ENCODE assay signal across 18 mouse cellular contexts in the genomic region with DNA sequence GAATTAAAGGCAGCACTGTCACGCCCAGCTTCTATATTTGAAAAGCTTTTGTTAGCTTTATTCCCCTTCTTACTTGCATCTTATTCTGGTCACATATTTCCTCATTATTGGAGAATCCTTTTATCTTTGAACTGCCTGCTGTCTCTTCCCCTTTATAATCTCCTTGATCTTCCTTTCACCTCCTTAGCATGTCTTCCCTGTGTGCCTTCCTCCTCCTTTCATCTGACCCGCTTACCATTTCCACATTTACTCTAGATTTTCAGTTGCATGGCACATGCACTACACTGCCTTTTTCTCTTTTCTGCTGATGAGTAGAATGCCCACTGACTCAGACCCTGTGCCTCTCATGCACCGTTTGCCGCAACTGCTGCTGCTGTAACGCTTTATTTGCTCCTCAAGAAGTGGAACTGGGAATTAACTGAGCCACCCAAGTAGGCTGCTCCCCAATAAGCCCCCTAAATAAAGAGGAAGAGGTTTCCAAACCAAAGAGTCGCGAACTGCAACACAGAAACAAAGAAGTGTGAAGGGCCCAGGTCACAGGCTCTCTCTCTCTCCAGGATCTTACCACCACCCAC. TPM values are rescaled to one million over a fixed set of nuclear protein-coding genes. Genes with fewer than 3 reads are reported as not detected.
DNase-seq lines count a peak whose midpoint lies in the region; ATAC-seq and TF ChIP-seq lines count a peak whose summit lies in the region.
"Had no signal": no experiment of that assay in that cellular context is flagged by ENCODE, and none has a peak within 500 bp of the region (broad histone marks: within the 10 kb centered on the region; RNA-seq: fewer than 3 reads in every experiment).

No protein-coding gene starts in this region.

- peaks cover 68% of the 10 kb centered on the region for H3K36me3 ChIP-seq in hindbrain, embryonic 12.5 days
- peaks cover 99% of the 10 kb centered on the region for H3K36me3 ChIP-seq in hindbrain, embryonic 10.5 days
- peaks cover 20% of the 10 kb centered on the region for H3K36me3 ChIP-seq in macrophage (ENCODE audit: inconsistent target)
- peaks cover 43% of the 10 kb centered on the region for H3K36me3 ChIP-seq in midbrain, embryonic 15.5 days (replicated peaks)

- no peak for TF ChIP-seq CTCF in bone marrow macrophage, adult 2 months (IDR thresholded peaks at IDR 0.05; ENCODE audit: low read depth, low read length)

- H3K4me1 ChIP-seq in hindbrain, embryonic 12.5 days, result 0 out of 2 replicates have a peak, but pooled peaks cover 3% of the 10 kb centered on the region
- peaks cover 4% of the 10 kb centered on the region; the same call in 1 of the 2 replicates for H3K4me1 ChIP-seq in hindbrain, embryonic 10.5 days (replicated peaks)
- peaks cover 43% of the 10 kb centered on the region for H3K4me1 ChIP-seq in bone marrow macrophage, adult 2 months (ENCODE audit: control insufficient read depth, insufficient read depth, low read length)
- H3K4me1 ChIP-seq in midbrain, embryonic 15.5 days, result peaks cover 11% of the 10 kb centered on the region
- H3K4me1 ChIP-seq: limb, embryonic 12.5 days; lung, embryonic 15.5 days; stomach, embryonic 15.5 days had no signal

- ATAC-seq in hindbrain, embryonic 12.5 days (ENCODE audit: low FRiP score), result no peak
- peak; percentile 65 for ATAC-seq in midbrain, embryonic 15.5 days (replicated peaks)
- ATAC-seq: intestine, embryonic 16.5 days had no signal

- H3K4me2 ChIP-seq in hindbrain, embryonic 12.5 days (replicated peaks), result no peak overlapping the region
- no peak overlapping the region for H3K4me2 ChIP-seq in midbrain, embryonic 15.5 days
- H3K4me2 ChIP-seq: kidney, embryonic 15.5 days; limb, embryonic 12.5 days; lung, embryonic 15.5 days; stomach, embryonic 15.5 days had no signal

- H3K27ac ChIP-seq in hindbrain, embryonic 12.5 days, result peak overlapping the region; percentile 23; the same call in 1 of the 2 replicates
- no peak overlapping the region for H3K27ac ChIP-seq in hindbrain, embryonic 10.5 days
- H3K27ac ChIP-seq in bone marrow macrophage, adult 2 months (ENCODE audit: insufficient read depth, low read depth, low read length), result peak overlapping the region; percentile 47
- H3K27ac ChIP-seq in macrophage, result peak overlapping the region; percentile 38
- H3K27ac ChIP-seq in midbrain, embryonic 15.5 days, result peak overlapping the region; percentile 55
- H3K27ac ChIP-seq: kidney, embryonic 15.5 days; limb, embryonic 12.5 days; liver, embryonic 14.5 days; lung, embryonic 15.5 days; stomach, embryonic 15.5 days had no signal

- no peaks in the 10 kb centered on the region for H3K9me3 ChIP-seq in hindbrain, embryonic 12.5 days (replicated peaks)
- no peaks in the 10 kb centered on the region for H3K9me3 ChIP-seq in hindbrain, embryonic 10.5 days
- no peaks in the 10 kb centered on the region for H3K9me3 ChIP-seq in midbrain, embryonic 15.5 days
- H3K9me3 ChIP-seq: kidney, embryonic 15.5 days; limb, embryonic 12.5 days; lung, embryonic 15.5 days; stomach, embryonic 15.5 days had no signal

- peaks cover 58% of the 10 kb centered on the region for H3K79me2 ChIP-seq in macrophage (ENCODE audit: inconsistent target)

- TF ChIP-seq POLR2A in bone marrow macrophage, adult 2 months (IDR thresholded peaks at IDR 0.05; ENCODE audit: borderline replicate concordance, low read depth, low read length), result no peak

- H3K4me3 ChIP-seq in hindbrain, embryonic 12.5 days, result no peak overlapping the region
- H3K4me3 ChIP-seq in hindbrain, embryonic 10.5 days, result no peak overlapping the region
- no peak overlapping the region for H3K4me3 ChIP-seq in bone marrow macrophage, adult 2 months (ENCODE audit: insufficient read depth, low read length)
- H3K4me3 ChIP-seq in macrophage (ENCODE audit: inconsistent target), result no peak overlapping the region
- H3K4me3 ChIP-seq in midbrain, embryonic 15.5 days, result no peak overlapping the region
- H3K4me3 ChIP-seq: kidney, embryonic 15.5 days; limb, embryonic 12.5 days; lung, embryonic 15.5 days; myocyte; stomach, embryonic 15.5 days had no signal

- no peaks in the 10 kb centered on the region for H3K27me3 ChIP-seq in hindbrain, embryonic 12.5 days
- H3K27me3 ChIP-seq in hindbrain, embryonic 10.5 days (ENCODE audit: insufficient read depth, poor library complexity, severe bottlenecking), result no peaks in the 10 kb centered on the region
- no peaks in the 10 kb centered on the region for H3K27me3 ChIP-seq in midbrain, embryonic 15.5 days (replicated peaks)
- H3K27me3 ChIP-seq: kidney, embryonic 15.5 days; limb, embryonic 12.5 days; lung, embryonic 15.5 days; stomach, embryonic 15.5 days had no signal

- 73% methylated on average over 7 of the region's 7 CpGs for WGBS in hindbrain, embryonic 12.5 days
- WGBS in hindbrain, embryonic 10.5 days, result 78% methylated on average over 7 of the region's 7 CpGs
- 37% methylated on average over 7 of the region's 7 CpGs for WGBS in macrophage (ENCODE audit: missing documents)
- WGBS in midbrain, embryonic 15.5 days, result 22% methylated on average over 7 of the region's 7 CpGs

- no peak overlapping the region for H3K9ac ChIP-seq in hindbrain, embryonic 12.5 days
- H3K9ac ChIP-seq in midbrain, embryonic 15.5 days, result no peak overlapping the region
- H3K9ac ChIP-seq: kidney, embryonic 15.5 days; limb, embryonic 12.5 days; liver, embryonic 14.5 days; lung, embryonic 15.5 days; stomach, embryonic 15.5 days had no signal

- no peak for DNase-seq in hindbrain, embryonic 10.5 days (ENCODE audit: low spot score)
- no peak for DNase-seq in retina, postnatal 1 day
- DNase-seq in kidney, postnatal 10 days, result no peak
- DNase-seq: B cell, adult 2 months; cerebellum, adult 8-10 months; gastrocnemius, postnatal 10 days; thymus, adult 2 months had no signal

RNA-seq across cellular contexts. Expression of gene Tnpo1, which starts 53.8 kb away (rescaled TPM):
- polyA plus RNA-seq in hindbrain, embryonic 12.5 days (2016; fragmentation: Nextera tagmentation; extraction: Ambion mirVana), result 87.7 and 90.5 TPM in 2 replicates
- polyA plus RNA-seq in hindbrain, embryonic 10.5 days (2016; fragmentation: Nextera tagmentation; extraction: Ambion mirVana), result 72.9 and 74.6 TPM in 2 replicates
- polyA plus RNA-seq in bone marrow macrophage, adult 2 months (2012; ENCODE audit: insufficient read depth, insufficient read length, missing spikeins), result 50.8 and 65.0 TPM in 2 replicates
- total RNA-seq in macrophage (2018; cell fraction: chromatin; rRNA removed), result 100 to 1,000 TPM in 12 of 26 experiments, 10 to 100 TPM in 14; 29.0 to 143 (median 86.4) TPM
- 10 to 100 TPM; 41.8 to 72.5 (median 57.5) TPM for total RNA-seq in macrophage (2018; cell fraction: cytosol; rRNA removed)
- 100 to 1,000 TPM in 2 of 26 experiments, 10 to 100 TPM in 24; 32.3 to 124 (median 65.5) TPM for total RNA-seq in macrophage (2018; cell fraction: nucleus; rRNA removed)
- 25.1 to 51.3 TPM (median 32.1 TPM) in 3 replicates for polyA plus RNA-seq in macrophage (2018)
- polyA plus RNA-seq in midbrain, embryonic 15.5 days (2015; fragmentation: Nextera tagmentation; extraction: Ambion mirVana), result 51.3 and 53.9 TPM in 2 replicates

RNA-seq across cellular contexts. Expression of gene Fcho2, which starts 57.1 kb away (rescaled TPM):
- polyA plus RNA-seq in hindbrain, embryonic 12.5 days (2016; fragmentation: Nextera tagmentation; extraction: Ambion mirVana), result 48.3 and 49.6 TPM in 2 replicates
- 23.5 and 27.3 TPM in 2 replicates for polyA plus RNA-seq in hindbrain, embryonic 10.5 days (2016; fragmentation: Nextera tagmentation; extraction: Ambion mirVana)
- polyA plus RNA-seq in bone marrow macrophage, adult 2 months (2012; ENCODE audit: insufficient read depth, insufficient read length, missing spikeins), result 147 and 157 TPM in 2 replicates
- total RNA-seq in macrophage (2018; cell fraction: chromatin; rRNA removed), result 100 to 1,000 TPM; 133 to 774 (median 552) TPM
- 100 to 1,000 TPM in 5 of 26 experiments, 10 to 100 TPM in 21; 34.5 to 126 (median 79.4) TPM for total RNA-seq in macrophage (2018; cell fraction: cytosol; rRNA removed)
- total RNA-seq in macrophage (2018; cell fraction: nucleus; rRNA removed), result 100 to 1,000 TPM in 21 of 26 experiments, 10 to 100 TPM in 5; 87.6 to 549 (median 241) TPM
- 41.5 to 104 TPM (median 81.1 TPM) in 3 replicates for polyA plus RNA-seq in macrophage (2018)
- 24.4 and 26.1 TPM in 2 replicates for polyA plus RNA-seq in midbrain, embryonic 15.5 days (2015; fragmentation: Nextera tagmentation; extraction: Ambion mirVana)
